Mouse (Mus musculus): Measurements from ENCODE around the gene Triobp.

Gene Triobp

GRCm38 (mm10) chr15:78925129-78925528 is 22.4 kb upstream of the Triobp start:
- in situ Hi-C loops (cut with MboI; ENCODE audit: low sequenced_read_pairs), result no loop called here

GRCm38 (mm10) chr15:78926021-78926919 is 21.3 kb upstream of the Triobp start, which contains the start of gene Lgals1:
Lgals1 (plus strand) TSS chr15:78926725.
- in situ Hi-C loops (cut with MboI; ENCODE audit: low sequenced_read_pairs), result no loop called here

GRCm38 (mm10) chr15:78927021-78927787 is 20.3 kb upstream of the Triobp start:
- in situ Hi-C loops (cut with MboI; ENCODE audit: low sequenced_read_pairs), result no loop called here

- in situ Hi-C loops (cut with MboI; ENCODE audit: low sequenced_read_pairs), result no loop called here
Observed at GRCm38 (mm10) chr15:78927788-78928457, 19.6 kb upstream of the Triobp start.

GRCm38 (mm10) chr15:78928539-78928938 is 19.0 kb upstream of the Triobp start:
- in situ Hi-C loops (cut with MboI; ENCODE audit: low sequenced_read_pairs), result no loop called here

- in situ Hi-C loops (cut with MboI; ENCODE audit: low sequenced_read_pairs), result no loop called here
Observed at GRCm38 (mm10) chr15:78930192-78930706, 17.3 kb upstream of the Triobp start.

- in situ Hi-C loops (cut with MboI; ENCODE audit: low sequenced_read_pairs), result no loop called here
Observed at GRCm38 (mm10) chr15:78930801-78931426, 16.6 kb upstream of the Triobp start.

DNA sequence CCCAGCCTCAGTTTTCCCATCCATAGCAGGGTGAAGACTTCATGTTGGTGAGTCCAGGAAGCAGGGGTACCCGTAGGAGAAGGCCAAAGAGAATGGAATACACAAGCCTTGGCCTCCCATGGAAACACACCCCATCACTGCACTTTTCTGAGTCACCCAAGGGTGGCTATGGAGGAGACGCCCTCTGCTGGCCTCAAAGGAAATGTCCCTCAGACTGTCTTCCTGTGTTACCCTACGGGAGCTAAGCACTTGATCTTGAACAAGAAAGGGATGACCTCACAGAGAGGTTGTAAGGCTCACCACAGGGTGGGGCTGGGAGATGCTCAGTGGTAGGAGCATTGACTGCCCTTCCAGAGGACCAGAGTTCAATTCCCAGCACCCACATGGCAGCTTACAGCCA is 15.9 kb upstream of the Triobp start:
- in situ Hi-C loops (cut with MboI; ENCODE audit: low sequenced_read_pairs), result no loop called here

- in situ Hi-C loops (cut with MboI; ENCODE audit: low sequenced_read_pairs), result no loop called here
Observed at GRCm38 (mm10) chr15:78934784-78935320, 12.7 kb upstream of the Triobp start, which contains the start of gene Nol12. Nol12 (plus strand) TSS chr15:78934933.

- in situ Hi-C loops (cut with MboI; ENCODE audit: low sequenced_read_pairs), result no loop called here
Observed at GRCm38 (mm10) chr15:78936403-78936802, 11.1 kb upstream of the Triobp start.

- in situ Hi-C loops (cut with MboI; ENCODE audit: low sequenced_read_pairs), result no loop called here
Observed at GRCm38 (mm10) chr15:78937311-78937710, 10.2 kb upstream of the Triobp start.

- in situ Hi-C loops (cut with MboI; ENCODE audit: low sequenced_read_pairs), result no loop called here
Observed at GRCm38 (mm10) chr15:78937963-78938362, 9.6 kb upstream of the Triobp start.

DNA sequence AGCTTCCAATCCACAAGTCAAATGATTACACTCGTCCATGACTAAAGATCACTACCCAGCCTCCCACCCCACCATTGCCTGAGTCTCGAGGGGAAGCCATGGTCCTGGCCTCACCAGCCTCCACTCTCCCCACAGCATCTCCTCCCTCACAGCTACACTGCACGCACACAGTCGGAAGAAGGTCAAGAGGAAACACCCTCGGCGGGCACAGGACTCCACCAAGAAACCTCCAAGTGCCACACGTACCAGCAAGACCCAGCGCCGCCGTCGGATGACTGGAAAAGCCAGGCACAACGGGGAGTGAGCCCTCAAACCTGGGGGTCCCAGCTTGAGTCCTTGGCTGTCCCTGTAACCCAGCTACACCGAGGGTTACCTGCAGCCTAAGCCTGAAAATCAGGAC is 7.2 kb upstream of the Triobp start:
- in situ Hi-C loops (cut with MboI; ENCODE audit: low sequenced_read_pairs), result no loop called here

- in situ Hi-C loops (cut with MboI; ENCODE audit: low sequenced_read_pairs), result no loop called here
Observed at GRCm38 (mm10) chr15:78942663-78943062, 4.9 kb upstream of the Triobp start.

- in situ Hi-C loops (cut with MboI; ENCODE audit: low sequenced_read_pairs), result no loop called here
Observed at GRCm38 (mm10) chr15:78946232-78946631, 1.3 kb upstream of the Triobp start.

DNA sequence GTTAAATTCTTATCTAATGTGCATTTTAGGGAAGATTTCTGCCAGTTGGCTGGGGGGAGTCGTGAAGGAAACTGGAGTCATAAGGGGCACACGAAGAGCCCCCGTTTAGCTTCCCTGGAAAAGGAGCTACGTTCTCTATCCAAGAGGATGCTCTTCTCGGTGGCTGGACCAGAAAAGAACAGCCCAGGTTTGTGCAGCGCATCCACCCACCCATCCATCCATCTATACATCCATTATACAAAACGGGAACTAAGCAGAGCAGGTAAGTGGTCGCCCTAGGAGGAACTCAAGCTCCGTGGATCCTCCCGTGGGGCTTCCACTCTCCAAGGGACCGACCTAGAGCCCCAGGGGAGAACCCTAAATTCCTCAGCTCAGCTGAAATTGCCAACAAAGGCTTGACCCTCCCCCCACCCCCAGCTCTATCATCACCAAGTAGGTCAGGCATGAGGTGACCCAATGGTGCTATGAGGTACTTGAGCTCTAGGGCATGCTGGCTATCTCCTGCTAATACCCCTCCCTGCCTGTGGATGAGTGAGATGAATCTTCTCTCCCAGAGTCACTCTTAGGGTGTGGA is 715 bp downstream of the Triobp start:
- in situ Hi-C loops (cut with MboI; ENCODE audit: low sequenced_read_pairs), result no loop called here

DNA sequence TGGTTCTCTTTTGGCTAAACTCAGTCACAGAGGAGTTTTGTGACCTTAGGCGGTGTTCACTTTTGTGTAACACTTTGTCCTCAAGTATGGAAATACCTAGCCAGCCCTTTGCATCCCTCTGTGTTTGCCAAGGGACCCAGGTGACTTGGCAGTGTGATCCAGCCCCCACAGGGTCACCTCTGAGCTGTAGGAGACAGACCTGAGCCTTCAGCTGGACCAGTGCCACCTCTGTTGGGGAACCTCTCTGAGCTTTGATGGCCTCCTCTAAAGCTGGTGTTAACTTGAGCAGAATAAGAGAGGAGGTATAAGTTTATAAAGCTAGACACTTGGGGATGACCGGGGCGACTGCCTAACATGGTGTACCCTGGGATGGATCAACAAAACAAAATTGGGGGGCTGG is 1.4 kb downstream of the Triobp start:
- in situ Hi-C loops (cut with MboI; ENCODE audit: low sequenced_read_pairs), result no loop called here

- in situ Hi-C loops (cut with MboI; ENCODE audit: low sequenced_read_pairs), result no loop called here
Observed at GRCm38 (mm10) chr15:78955663-78956062, 8.1 kb downstream of the Triobp start.

GRCm38 (mm10) chr15:78956351-78956750 is 8.8 kb downstream of the Triobp start:
- in situ Hi-C loops (cut with MboI; ENCODE audit: low sequenced_read_pairs), result no loop called here

DNA sequence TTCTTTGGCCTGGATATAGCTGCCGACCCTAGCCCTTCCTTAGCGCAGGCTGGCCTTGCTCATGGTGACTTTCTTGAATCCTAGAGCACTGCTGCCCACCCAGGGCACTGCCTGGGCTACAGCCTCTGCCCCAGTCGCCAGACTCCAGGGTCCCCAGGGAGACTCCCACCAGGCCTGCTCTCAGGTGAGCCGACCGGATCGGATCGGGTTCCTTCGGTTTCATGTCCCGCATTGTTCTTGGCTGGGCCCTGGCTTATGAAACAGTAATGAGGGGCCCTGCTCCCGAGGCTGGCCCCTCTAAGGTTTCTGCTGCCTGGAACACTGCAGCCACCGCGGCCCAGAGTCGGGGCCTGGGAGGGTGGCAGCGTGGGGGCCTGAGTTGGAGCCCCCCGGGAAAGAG is 9.5 kb downstream of the Triobp start:
- in situ Hi-C loops (cut with MboI; ENCODE audit: low sequenced_read_pairs), result no loop called here

All from CH12F3 (cell line).